Mouse (Mus musculus) Patski (cell line): ENCODE results near the gene Igfbp2. TPM values are rescaled to one million over a fixed set of nuclear protein-coding genes. Genes with fewer than 3 reads are reported as not detected.

Source experiments
- ATAC-seq: fragments of 100-300 bp; one replicate; pipeline ENCODE4 v1.8.0; 2021
- CTCF ChIA-PET: fragments of 350-600 bp; sonication (Branson Sonifier 250); formaldehyde crosslinking; loops from one replicate; lab custom pipeline; 2022; ENCODE audit warnings: inconsistent platforms; lab: Charles Lee
- POLR2A ChIA-PET: fragments of 350-600 bp; sonication (Branson Sonifier 250); formaldehyde crosslinking; loops from one replicate; lab custom pipeline; 2022; ENCODE audit warnings: antibody characterized with exemption, inconsistent platforms; lab: Charles Lee
- DNase-seq: peaks from one replicate; pipeline ENCODE4 v3.0.0-alpha.2; 2011; ENCODE audit warnings: low read depth, low spot score
- H3K27me3 ChIP-seq: fragments of 371-371 bp; one replicate; pipeline ENCODE4 v1.5.1; 2021
- CTCF ChIP-seq: fragments of 100-300 bp; IDR thresholded peaks from one replicate; pipeline ENCODE4 v1.5.1; 2021
- in situ Hi-C: fragments of 300-500 bp; cut with MboI; formaldehyde crosslinking; loops from 3 replicates; pipeline ENCODE4 v1.11.1; 2018; ENCODE audit warnings: low pct_unique_long_range_greater_than_20kb, mixed read lengths
- polyA plus RNA-seq: library from polyadenylated mRNA; unstranded; gene quantifications from one replicate; pipeline ENCODE4 v1.2.3, GENCODE M21; 2021

Igfbp2 gene
- polyA plus RNA-seq, 1 experiment from 2014 or later, result 1,427 TPM

- CTCF ChIA-PET, result interaction anchor here (0.9 to 10.1 kb wide), 2 partner anchors 140 to 967 kb away, joined by 4 to 118 read pairs; no protein-coding TSS in a partner anchor
- in situ Hi-C loops, result no loop called here
- POLR2A ChIA-PET, result no interaction called here
- no peaks in the 10 kb centered on the region for H3K27me3 ChIP-seq
- DNase-seq (no peak), ATAC-seq (no peak)
- no peak for TF ChIP-seq CTCF
Measured at GRCm38 (mm10) chr1:72858874-72859273, 34.6 kb downstream of the Igfbp2 start.

DNA sequence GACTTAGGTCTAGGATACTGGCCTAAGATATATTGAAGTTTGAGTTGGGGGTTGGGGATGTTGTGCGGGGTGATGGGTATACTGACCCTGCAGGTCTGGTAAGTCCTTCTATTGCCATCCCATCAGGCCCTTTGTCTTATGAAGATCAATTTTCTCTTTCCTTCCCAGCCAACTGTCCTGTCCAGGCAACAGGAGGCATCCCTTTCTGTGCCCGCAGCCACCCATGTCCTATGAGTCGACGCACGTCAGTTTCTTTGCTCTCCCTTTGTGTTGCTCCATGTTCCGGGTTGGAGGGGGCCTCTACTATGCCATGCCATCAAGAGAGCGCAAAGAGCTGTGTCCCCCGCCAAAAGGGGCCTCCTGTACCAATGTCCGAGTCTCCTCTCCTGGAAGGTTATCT lies 35.7 kb downstream of the Igfbp2 start:
- CTCF ChIA-PET, result interaction anchor here (0.9 to 10.1 kb wide), 2 partner anchors 142 to 966 kb away, joined by 4 to 118 read pairs; no protein-coding TSS in a partner anchor
- in situ Hi-C loops, result loop anchor here (5.0 kb wide), 1 partner anchor 767 kb away; no protein-coding TSS in a partner anchor
- POLR2A ChIA-PET, result interaction anchor here (0.6 kb wide), 1 partner anchor 937 kb away, joined by 4 read pairs; no protein-coding TSS in a partner anchor
- DNase-seq, result no peak
- ATAC-seq, result no peak
- no peaks in the 10 kb centered on the region for H3K27me3 ChIP-seq
- no peak for TF ChIP-seq CTCF

- CTCF ChIA-PET, result no interaction called here
- no peak for ATAC-seq
- no peak for TF ChIP-seq CTCF
- no peaks in the 10 kb centered on the region for H3K27me3 ChIP-seq
- in situ Hi-C loops, result loop anchor here (5.0 kb wide), 1 partner anchor 767 kb away; no protein-coding TSS in a partner anchor
- no peak for DNase-seq
- POLR2A ChIA-PET, result no interaction called here
Measured at GRCm38 (mm10) chr1:72860502-72860901, 36.2 kb downstream of the Igfbp2 start.

DNA sequence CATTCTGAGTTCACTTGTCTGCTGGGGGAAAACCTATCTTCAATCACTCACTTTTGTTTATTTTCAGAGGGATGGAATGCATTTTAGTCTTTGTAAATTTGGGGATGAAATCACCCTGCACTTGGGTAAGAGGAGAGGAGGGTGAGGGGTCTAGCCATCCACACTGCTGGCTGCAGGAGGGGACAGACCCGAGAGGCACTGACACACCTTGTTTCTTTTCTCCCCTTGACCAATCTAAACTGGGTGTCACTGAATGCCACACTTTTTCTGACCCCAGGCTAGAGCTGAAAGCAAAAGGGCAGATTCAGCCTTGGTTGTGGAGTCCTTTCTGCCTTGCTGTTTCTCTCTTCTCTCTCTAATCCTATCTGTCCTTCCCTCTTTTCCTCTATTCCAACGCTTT lies 37.4 kb downstream of the Igfbp2 start:
- ATAC-seq, result no peak
- no peak for DNase-seq
- no peak for TF ChIP-seq CTCF
- no peaks in the 10 kb centered on the region for H3K27me3 ChIP-seq
- in situ Hi-C loops, result loop anchor here (5.0 kb wide), 1 partner anchor 766 kb away; no protein-coding TSS in a partner anchor
- ChIA-PET POLR2A (no interaction called here), CTCF (interaction anchor here (1.3 kb wide), 1 partner anchor 13 kb away, joined by 3 read pairs; no protein-coding TSS in a partner anchor)

DNA sequence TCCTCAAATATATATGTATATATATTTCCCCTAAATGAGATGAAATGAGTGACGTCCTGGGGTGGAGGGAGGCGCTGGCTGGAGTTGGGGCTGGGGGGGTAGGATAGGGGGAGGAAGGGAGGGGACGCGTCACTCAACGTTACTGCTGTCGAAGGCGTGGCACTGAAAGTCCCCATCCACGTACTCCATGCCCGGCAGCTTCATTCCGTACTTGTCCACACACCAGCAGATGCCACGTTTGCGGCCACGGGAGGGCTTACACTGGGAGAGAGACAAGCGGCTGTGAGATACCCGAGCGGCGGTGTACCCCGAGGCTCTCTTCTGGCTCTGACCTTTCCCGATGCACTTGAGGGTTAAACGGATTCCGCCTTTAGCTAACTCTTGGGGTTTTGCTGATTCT lies 37.9 kb downstream of the Igfbp2 start:
- in situ Hi-C loops, result loop anchor here (5.0 kb wide), 1 partner anchor 765 kb away; no protein-coding TSS in a partner anchor
- ATAC-seq, result no peak
- no peak for TF ChIP-seq CTCF
- H3K27me3 ChIP-seq, result no peaks in the 10 kb centered on the region
- ChIA-PET POLR2A (interaction anchor here (1.6 kb wide), 1 partner anchor 964 kb away, joined by 5 read pairs; no protein-coding TSS in a partner anchor), CTCF (interaction anchor here (1.3 to 1.9 kb wide), 3 partner anchors 13 to 963 kb away, joined by 3 to 7 read pairs (median 5); no protein-coding TSS in a partner anchor)
- no peak for DNase-seq

DNA sequence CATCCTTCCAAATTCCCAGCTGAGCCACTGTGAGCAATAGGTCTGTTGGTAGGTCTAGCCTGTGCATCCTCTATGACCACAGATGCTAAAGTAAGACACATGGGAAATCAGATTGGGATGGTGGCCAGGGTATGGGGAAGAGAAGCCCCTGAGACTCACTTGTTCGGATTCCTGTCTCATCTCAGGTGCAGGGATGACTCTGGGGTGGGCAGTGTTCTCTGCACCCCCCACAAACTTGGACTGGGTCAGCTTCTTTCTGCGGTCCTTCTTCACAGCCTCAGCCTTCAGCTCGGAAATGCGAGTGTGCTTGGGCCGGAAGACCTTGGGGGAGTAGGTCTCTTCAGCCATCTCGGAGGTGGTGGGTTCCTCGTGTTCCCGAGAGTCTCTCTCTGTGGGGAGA lies 39.4 kb downstream of the Igfbp2 start:
- ATAC-seq (no peak), DNase-seq (no peak)
- POLR2A ChIA-PET, result interaction anchor here (0.7 to 1.6 kb wide), 2 partner anchors 8 to 962 kb away, joined by 4 to 5 read pairs; no protein-coding TSS in a partner anchor
- TF ChIP-seq CTCF, result no peak
- in situ Hi-C loops, result loop anchor here (5.0 kb wide), 1 partner anchor 764 kb away; no protein-coding TSS in a partner anchor
- H3K27me3 ChIP-seq, result no peaks in the 10 kb centered on the region
- CTCF ChIA-PET, result interaction anchor here (1.0 to 2.2 kb wide), 6 partner anchors 13 to 964 kb away, joined by 3 to 8 read pairs (median 4); no protein-coding TSS in a partner anchor

DNA sequence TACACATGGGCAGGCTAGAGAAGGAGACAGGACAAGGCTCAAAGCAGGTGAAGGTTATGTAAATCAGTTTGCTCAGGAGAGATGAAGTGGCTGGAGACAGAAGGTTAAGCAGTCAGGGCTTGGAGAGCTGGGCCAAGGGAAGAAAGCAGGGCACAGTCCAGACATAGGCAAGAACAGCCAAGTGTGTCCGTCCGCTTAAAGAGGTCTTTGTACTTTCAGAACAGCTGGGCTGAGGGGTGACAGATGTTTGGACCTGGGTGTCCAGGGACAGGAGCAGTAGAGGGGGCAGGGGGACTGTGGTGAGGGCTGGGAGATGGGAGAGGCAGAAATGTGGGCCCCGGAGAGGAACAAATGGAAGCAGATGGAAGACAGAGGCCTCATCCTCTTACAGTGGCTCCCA lies 40.0 kb downstream of the Igfbp2 start:
- ChIA-PET CTCF (interaction anchor here (1.0 to 2.2 kb wide), 4 partner anchors 13 to 963 kb away, joined by 3 to 8 read pairs (median 6); no protein-coding TSS in a partner anchor), POLR2A (no interaction called here)
- ATAC-seq (no peak), DNase-seq (no peak)
- no peaks in the 10 kb centered on the region for H3K27me3 ChIP-seq
- in situ Hi-C loops, result loop anchor here (5.0 kb wide), 1 partner anchor 763 kb away; no protein-coding TSS in a partner anchor
- no peak for TF ChIP-seq CTCF

DNA sequence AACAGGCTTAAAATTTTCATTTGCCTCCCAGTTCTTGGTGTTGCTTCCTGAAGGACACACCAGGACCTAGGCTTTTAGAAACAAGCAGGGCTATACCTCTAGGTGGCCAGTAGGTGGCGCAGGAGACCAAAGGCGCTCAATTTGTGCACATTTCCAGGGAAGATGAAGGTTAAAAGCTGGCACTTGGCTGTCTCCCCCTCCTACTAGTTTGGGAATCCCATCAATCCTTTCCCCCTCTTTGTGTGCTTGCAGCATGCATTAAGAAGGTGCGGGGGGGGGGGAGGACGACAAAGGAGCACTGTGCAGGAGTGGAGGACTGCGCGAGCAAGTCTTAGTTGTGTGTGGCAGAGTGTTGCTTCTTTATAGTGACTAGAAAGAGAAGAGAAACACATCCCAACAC lies 41.6 kb downstream of the Igfbp2 start:
- CTCF ChIA-PET, result interaction anchor here (0.8 to 2.0 kb wide), 6 partner anchors 11 to 960 kb away, joined by 3 to 8 read pairs (median 3); no protein-coding TSS in a partner anchor
- DNase-seq, result no peak
- in situ Hi-C loops, result no loop called here
- H3K27me3 ChIP-seq, result no peaks in the 10 kb centered on the region
- no peak for TF ChIP-seq CTCF
- POLR2A ChIA-PET, result no interaction called here
- ATAC-seq, result no peak

GRCm38 (mm10) chr1:72866417-72866816 lies 42.1 kb downstream of the Igfbp2 start:
- no peak for TF ChIP-seq CTCF
- DNase-seq (no peak), ATAC-seq (no peak)
- ChIA-PET CTCF (interaction anchor here (0.8 to 2.0 kb wide), 6 partner anchors 11 to 960 kb away, joined by 3 to 8 read pairs (median 3); no protein-coding TSS in a partner anchor), POLR2A (no interaction called here)
- no peaks in the 10 kb centered on the region for H3K27me3 ChIP-seq
- in situ Hi-C loops, result no loop called here

- H3K27me3 ChIP-seq, result no peaks in the 10 kb centered on the region
- ChIA-PET CTCF (interaction anchor here (1.4 to 1.5 kb wide), 2 partner anchors 11 to 959 kb away, joined by 6 read pairs; no protein-coding TSS in a partner anchor), POLR2A (no interaction called here)
- DNase-seq (no peak), ATAC-seq (no peak)
- TF ChIP-seq CTCF, result no peak
- in situ Hi-C loops, result no loop called here
Measured at GRCm38 (mm10) chr1:72867346-72867745, 43.0 kb downstream of the Igfbp2 start.
